Mouse (Mus musculus) left cerebral cortex, adult 9 months (tissue): ENCODE data around the gene Best1.
A peak's percentile ranks its signal among the peaks of the same experiment; 100 is the strongest.

Experiments
- DNase-seq, 2 experiments: peaks; one replicate each; pipeline ENCODE4 v3.0.0; 2022; ENCODE audit warnings: low spot score in 2 of 2

The Best1 gene

DNA sequence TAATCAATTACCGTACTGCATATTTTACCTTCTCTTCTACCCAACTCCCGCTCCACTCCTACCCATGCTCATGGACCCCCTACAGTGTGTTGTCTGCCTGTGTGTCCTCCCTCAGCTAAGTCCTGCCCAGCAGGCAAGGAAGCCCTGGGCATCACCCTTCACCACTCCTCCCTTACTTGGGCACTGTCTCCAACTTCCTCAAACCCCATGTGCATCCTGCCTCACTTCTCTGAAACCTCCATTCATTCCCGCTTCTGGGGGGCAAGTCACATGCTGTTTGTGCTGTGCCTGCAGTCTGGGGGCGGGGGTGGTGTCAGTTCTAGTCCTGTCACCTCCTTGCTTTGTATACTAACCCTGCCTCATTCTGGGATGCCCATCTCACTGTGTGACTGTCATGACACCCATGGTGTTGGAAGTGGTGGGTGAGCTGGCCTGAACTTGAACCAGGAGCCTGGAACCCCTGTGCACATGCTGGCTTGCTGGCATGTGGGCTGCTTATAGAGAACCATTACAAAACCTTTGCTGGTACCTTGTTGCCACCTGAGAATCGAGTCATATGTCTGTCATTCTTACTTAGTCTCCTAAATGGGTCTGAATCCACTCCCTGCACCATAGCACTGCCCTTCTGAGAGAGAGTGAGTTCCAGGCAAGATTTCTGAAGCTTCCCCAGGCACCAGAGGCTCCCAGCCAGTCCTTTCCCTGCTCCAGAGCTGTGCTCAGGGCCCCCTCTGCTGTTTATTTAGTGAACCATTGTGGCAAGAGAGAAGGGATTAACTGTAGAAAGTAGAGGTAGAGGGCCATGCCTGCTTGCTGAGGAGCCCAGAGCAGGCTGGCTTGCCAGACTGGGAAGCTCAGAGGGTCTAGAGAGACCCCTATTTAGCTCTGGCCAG, 21.2 kb upstream of the Best1 start:
- DNase-seq = peak in 1 of 2 experiments; percentile 70

DNA sequence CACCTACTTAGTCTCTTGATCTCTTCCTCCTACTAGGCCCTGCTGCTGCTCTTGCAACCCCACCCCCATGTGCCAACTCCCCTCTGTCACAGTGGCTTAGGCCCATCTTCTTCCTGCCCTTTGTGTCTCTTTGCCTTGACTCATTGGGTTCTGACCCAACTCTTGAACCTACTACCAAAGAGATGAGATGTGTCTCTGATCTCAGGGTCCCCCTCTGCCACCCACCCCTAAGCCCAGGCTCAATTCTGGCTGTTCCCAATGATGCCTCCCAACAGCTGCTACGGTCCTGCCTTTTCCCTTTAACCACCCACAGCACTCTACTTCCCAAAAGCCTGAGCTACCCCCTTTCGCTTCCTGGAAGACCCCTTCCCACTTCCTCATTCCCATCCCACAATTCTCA, 20.5 kb upstream of the Best1 start:
- DNase-seq = no peak

GRCm38 (mm10) chr19:10019214-10019760, 17.9 kb upstream of the Best1 start:
- DNase-seq = no peak

DNA sequence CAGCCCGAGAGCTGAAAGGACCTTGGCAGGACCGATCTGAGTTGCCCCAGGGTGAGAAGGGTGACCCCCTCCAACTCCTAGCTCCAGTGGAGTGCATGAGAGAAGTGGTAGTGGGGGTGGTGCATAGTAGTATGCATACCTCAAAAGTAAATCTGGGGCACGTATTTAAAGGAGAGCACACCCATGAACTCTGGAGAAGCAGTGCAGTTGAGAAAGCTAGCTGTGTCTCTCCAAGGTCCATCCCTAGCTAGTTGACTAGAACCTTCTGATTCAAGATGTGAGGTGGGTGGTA, 17.0 kb upstream of the Best1 start:
- DNase-seq = no peak

- DNase-seq = peak in 1 of 2 experiments; percentile 80
Measured at GRCm38 (mm10) chr19:10017637-10018526, 16.4 kb upstream of the Best1 start.

- DNase-seq = no peak
Measured at GRCm38 (mm10) chr19:10016151-10016550, 14.7 kb upstream of the Best1 start.

- no peak for DNase-seq
Measured at GRCm38 (mm10) chr19:10015442-10015841, 14.0 kb upstream of the Best1 start.

DNA sequence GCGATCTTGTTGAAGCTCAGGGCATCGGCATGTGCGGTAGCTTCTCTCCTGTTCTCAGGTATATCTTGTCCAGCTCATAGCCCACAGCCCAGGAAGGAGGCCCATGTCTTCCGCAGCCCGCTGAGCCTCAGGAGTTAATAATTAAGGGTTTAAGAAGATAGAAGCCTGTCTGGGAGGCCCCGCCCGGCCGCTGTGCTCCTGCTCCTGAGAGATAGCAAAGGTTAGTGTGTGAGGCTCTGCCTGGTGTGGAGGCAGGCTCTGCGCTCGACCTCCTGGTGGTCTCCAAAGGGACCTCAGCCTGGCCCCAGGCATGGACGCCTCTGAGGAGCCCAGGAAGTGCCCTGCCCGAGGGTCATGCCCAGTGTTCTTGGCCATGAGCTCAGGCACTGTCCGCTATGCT, 13.4 kb upstream of the Best1 start:
- no peak for DNase-seq

GRCm38 (mm10) chr19:10013913-10014312, 12.5 kb upstream of the Best1 start:
- DNase-seq = no peak

DNA sequence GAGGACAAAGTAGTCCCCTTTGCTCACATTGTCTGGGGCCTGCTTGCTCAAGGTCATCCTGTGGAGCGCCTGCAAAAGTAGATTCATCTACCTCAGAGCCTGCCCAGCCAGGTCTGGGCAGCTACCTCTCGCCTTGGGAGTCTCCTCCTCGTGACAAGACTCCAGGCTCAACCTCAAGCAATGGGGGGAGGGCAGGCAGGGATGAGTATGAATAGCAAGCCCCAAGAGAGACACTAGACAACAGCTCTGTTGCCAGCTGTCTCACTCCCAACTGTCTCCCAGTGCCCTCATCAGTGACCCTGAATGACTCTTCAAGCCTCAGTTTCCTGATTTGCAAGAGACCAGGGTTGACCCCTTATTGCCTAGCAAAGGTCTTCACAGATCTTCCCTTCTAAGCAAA, 11.9 kb upstream of the Best1 start:
- DNase-seq = no peak

DNA sequence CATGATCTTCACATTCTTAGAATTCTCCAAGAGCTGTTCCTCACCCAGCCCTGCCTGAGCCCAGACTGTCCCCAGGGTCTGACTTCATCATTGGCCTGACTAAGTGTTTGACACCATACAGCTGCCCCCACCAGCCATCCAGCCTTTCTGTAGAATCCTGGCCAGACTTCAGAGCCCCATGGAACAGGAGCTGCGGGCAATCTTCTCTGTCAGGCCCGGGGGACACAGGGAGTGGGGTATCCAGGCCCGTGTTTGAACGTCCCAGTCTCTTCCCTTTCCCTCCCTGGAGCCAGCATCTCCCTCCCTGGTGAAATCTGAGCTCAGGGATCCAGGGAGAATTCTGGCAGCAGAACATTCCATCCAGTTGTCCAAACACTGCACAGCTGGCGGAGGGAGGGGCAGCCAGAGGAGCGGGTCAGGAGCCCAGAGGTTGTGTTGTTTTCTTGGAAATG, 11.4 kb upstream of the Best1 start:
- no peak for DNase-seq

DNA sequence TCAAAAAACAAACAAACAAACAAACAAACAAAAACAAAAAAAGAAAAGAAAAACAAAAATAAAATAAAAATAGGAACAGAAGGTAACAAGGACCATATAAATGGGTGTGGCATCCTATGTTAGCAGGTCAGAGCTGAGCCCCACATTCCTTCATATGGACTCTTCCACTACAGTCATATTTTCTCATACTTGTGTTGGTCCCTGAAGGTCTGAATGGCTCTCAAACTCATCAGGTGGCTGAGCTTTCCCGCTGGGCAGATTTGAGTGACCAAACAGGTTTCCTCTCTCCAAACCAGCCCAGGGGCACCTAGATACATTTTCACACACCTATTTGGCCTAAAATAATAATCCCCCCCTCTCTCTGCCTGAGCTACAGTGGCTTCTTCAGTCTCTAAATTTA, 10.0 kb upstream of the Best1 start:
- no peak for DNase-seq

DNA sequence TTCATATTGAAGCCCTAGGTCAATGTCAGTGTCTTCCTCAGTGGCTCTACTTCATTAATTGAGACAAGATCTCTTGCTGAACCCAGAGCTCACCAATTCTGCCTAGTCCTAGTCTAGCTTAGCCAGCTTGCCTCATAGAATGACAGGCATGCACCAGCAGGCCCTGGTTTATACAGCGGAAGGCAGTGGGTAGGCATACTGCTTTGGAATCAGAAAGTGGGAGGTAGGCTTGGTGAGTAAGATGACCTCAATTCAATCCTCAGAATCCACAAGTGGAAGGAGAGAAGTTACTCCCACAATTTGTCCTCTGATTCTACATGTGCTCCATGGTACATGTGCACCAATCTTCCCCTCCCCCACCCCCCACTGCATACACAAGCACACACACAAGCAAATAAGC, 2.3 kb upstream of the Best1 start:
- DNase-seq = no peak

DNA sequence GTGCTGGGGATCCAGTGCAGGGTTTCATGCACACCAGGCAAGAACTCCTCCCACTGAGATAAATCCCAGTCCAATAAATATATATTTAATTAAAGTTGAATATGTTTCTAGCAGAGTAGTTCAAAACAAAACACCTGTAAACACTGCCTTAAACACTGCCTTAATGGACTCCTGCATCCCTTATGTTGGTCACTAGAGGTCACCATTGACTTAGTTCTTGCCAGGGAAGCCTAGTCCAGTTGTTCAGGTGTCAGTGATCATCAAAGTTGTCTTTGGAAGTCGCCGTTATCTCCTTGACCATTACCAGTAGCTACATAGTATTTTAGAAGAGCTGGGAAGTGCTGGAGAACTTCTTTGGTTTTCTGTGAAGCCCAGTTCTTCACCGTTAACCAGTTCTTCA, 1.1 kb downstream of the Best1 start:
- no peak for DNase-seq

- DNase-seq = no peak
Measured at GRCm38 (mm10) chr19:9998736-9999486, 2.5 kb downstream of the Best1 start.

DNA sequence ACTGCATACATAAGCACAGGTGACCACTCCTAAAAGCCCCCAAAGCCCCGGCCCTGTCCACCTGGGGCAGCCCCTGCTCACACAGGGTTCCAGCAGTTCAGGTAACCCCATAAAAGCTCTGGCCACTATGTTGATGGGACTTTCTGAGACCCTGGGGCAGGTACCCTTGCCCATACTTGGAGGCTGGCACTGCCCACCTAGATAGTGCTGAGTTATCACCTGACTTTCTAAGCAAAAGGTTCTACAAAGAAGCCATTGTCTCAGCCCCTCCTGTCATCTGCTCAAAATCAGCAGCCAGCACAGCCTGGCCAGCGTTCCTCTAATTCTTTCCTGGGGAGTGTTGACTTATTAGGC, 3.4 kb downstream of the Best1 start:
- DNase-seq = no peak

DNA sequence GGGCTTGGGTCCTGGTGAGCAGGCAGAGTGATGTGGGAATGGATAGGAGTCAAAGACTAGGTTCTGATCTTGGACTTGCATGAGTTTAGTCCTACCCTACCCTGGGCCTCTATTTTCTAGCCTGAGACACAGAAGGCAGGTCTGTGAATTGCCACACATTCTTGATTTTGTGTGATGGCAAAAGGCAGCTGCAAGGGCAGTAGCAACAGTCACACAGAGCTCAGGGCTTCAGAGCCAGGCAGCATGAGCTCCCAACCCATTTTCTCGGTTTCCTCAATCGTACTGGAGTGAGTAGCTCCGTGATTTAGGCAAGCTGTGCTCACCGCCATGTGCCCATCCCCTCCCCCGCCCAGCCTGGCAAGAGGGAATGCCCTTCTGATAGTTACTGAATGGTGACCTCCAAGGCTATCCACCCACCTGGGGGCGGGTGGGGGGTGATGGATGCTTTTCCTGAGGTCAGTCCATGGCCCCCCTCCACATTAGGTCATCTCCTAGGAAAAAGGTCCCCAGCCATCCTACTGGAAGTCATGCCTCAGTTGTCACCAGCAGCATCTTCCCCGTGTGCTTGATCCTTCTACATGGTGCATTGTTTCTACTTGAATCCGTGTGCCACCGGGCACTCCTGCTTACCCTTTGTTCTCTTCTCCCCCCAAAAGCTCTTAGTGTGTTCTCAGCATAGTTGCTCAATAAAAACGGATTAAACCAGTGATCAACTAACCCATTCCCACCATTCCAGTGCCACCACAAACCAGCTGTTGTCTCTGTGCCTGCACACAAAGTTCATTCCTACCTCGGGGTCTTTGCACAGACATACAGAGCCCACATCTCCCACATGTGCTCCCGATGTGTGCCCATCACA, 4.0 kb downstream of the Best1 start:
- no peak for DNase-seq

- DNase-seq = peak in 1 of 2 experiments; percentile 84
Measured at GRCm38 (mm10) chr19:9993036-9993656, 8.3 kb downstream of the Best1 start.

- no peak for DNase-seq
Measured at GRCm38 (mm10) chr19:9992011-9992958, 9.1 kb downstream of the Best1 start.
